Mouse (Mus musculus) hindbrain, embryonic 15.5 days (tissue): ENCODE results near the gene Atp13a3. TPM values are rescaled to one million over a fixed set of nuclear protein-coding genes. Genes with fewer than 3 reads are reported as not detected.
"Not testable (repeated sequence)": the region's sequence is repeated elsewhere in the genome, so short reads cannot be mapped to it uniquely, and the experiment has no call there.

Source experiments
- ATAC-seq: fragments of 200-750 bp; cut with Nextera tagmentation; 2 replicates; pipeline ENCODE4 v1.8.0; 2017; ENCODE audit warnings: low read depth, moderate number of reproducible peaks, moderate TSS enrichment; ENCODE audit not compliant: low FRiP score
- H3K27ac ChIP-seq: fragments of 300-500 bp; sonication (generic); replicated peaks from 2 replicates; pipeline ENCODE4 v1.5.1; 2015; ENCODE audit warnings: mild to moderate bottlenecking, inconsistent platforms
- H3K27me3 ChIP-seq: fragments of 300-500 bp; sonication (generic); 2 replicates; pipeline ENCODE4 v1.6.1; 2015; ENCODE audit warnings: control low read depth, inconsistent platforms
- H3K36me3 ChIP-seq: fragments of 300-500 bp; sonication (generic); 2 replicates; pipeline ENCODE4 v1.6.1; 2015; ENCODE audit warnings: control low read depth, inconsistent platforms
- H3K4me1 ChIP-seq: fragments of 300-500 bp; sonication (generic); replicated peaks from 2 replicates; pipeline ENCODE4 v1.6.1; 2015; ENCODE audit warnings: control low read depth, inconsistent platforms
- H3K4me2 ChIP-seq: fragments of 300-500 bp; sonication (generic); 2 replicates; pipeline ENCODE4 v1.6.1; 2015; ENCODE audit warnings: moderate library complexity, mild to moderate bottlenecking, inconsistent platforms
- H3K4me3 ChIP-seq: fragments of 300-500 bp; sonication (generic); 2 replicates; pipeline ENCODE4 v1.5.1; 2015; ENCODE audit warnings: mild to moderate bottlenecking, inconsistent platforms
- H3K9ac ChIP-seq: fragments of 300-500 bp; sonication (generic); 2 replicates; pipeline ENCODE4 v1.6.1; 2015; ENCODE audit warnings: inconsistent platforms
- H3K9me3 ChIP-seq: fragments of 300-500 bp; sonication (generic); 2 replicates; pipeline ENCODE4 v1.6.1; 2016; ENCODE audit warnings: control low read depth, inconsistent platforms
- WGBS: fragments of 180-500 bp; shearing (Covaris S2); methylation state at CpG from one replicate; pipeline ENCODE4 v1.1.7; 2015; 5-methylcytosine and 5-hydroxymethylcytosine counted together
- polyA plus RNA-seq: library from polyadenylated mRNA; unstranded; fragments of >200 nt; fragmentation: Nextera tagmentation; extraction: Ambion mirVana; gene quantifications from 2 replicates; pipeline ENCODE4 v1.2.1, GENCODE M21; 2015

Atp13a3 gene
- polyA plus RNA-seq, 1 experiment from 2014 or later: 8.8 TPM

- ATAC-seq: no peak
- peaks cover 8% of the 10 kb centered on the region; the same call in 1 of the 2 replicates for H3K36me3 ChIP-seq
- H3K9ac ChIP-seq: no peak overlapping the region
- 94% methylated on average over 1 of the region's 1 CpGs for WGBS
- H3K27ac ChIP-seq: no peak overlapping the region
- peaks cover 25% of the 10 kb centered on the region for H3K4me1 ChIP-seq
- H3K9me3 ChIP-seq: no peaks in the 10 kb centered on the region
- no peak overlapping the region for H3K4me2 ChIP-seq
- H3K27me3 ChIP-seq: no peaks in the 10 kb centered on the region
- H3K4me3 ChIP-seq: no peak overlapping the region
Observed at GRCm38 (mm10) chr16:30385531-30385930, 20.2 kb downstream of the Atp13a3 start.

- WGBS: 86% methylated on average over 3 of the region's 3 CpGs
- no peak overlapping the region for H3K4me2 ChIP-seq
Observed at GRCm38 (mm10) chr16:30376237-30376636, 29.5 kb downstream of the Atp13a3 start.

GRCm38 (mm10) chr16:30374927-30375326 is 30.8 kb downstream of the Atp13a3 start:
- no peak overlapping the region for H3K4me2 ChIP-seq
- H3K4me3 ChIP-seq: no peak overlapping the region
- H3K9ac ChIP-seq: no peak overlapping the region
- H3K4me1 ChIP-seq: no peaks in the 10 kb centered on the region
- no peaks in the 10 kb centered on the region for H3K9me3 ChIP-seq
- WGBS: 97% methylated on average over 3 of the region's 3 CpGs
- no peak for ATAC-seq
- H3K27me3 ChIP-seq: no peaks in the 10 kb centered on the region
- peaks cover under 1% of the 10 kb centered on the region; the same call in 1 of the 2 replicates for H3K36me3 ChIP-seq
- H3K27ac ChIP-seq: no peak overlapping the region

More at GRCm38 (mm10) chr16:30376237-30376636, 29.5 kb downstream of the Atp13a3 start:
- no peak for ATAC-seq
- Histone ChIP-seq H3K9ac (no peak overlapping the region), H3K4me3 (no peak overlapping the region), H3K27me3 (no peaks in the 10 kb centered on the region), H3K27ac (no peak overlapping the region), H3K4me1 (no peaks in the 10 kb centered on the region), H3K9me3 (no peaks in the 10 kb centered on the region), H3K36me3 (peaks cover 3% of the 10 kb centered on the region; the same call in 1 of the 2 replicates)

- H3K27ac ChIP-seq: no peak overlapping the region
- no peak overlapping the region for H3K9ac ChIP-seq
- WGBS: 67% methylated on average over 3 of the region's 3 CpGs
- peak; percentile 38; the same call in 1 of the 2 replicates for ATAC-seq
- H3K9me3 ChIP-seq: no peaks in the 10 kb centered on the region
- H3K4me2 ChIP-seq: no peak overlapping the region
- no peaks in the 10 kb centered on the region for H3K36me3 ChIP-seq
- no peaks in the 10 kb centered on the region for H3K4me1 ChIP-seq
- no peak overlapping the region for H3K4me3 ChIP-seq
- no peaks in the 10 kb centered on the region for H3K27me3 ChIP-seq
Observed at GRCm38 (mm10) chr16:30374266-30374665, 31.5 kb downstream of the Atp13a3 start.

- H3K4me1 ChIP-seq, H3K9me3 ChIP-seq, H3K36me3 ChIP-seq, H3K4me3 ChIP-seq, H3K4me2 ChIP-seq, ATAC-seq, H3K27ac ChIP-seq, H3K9ac ChIP-seq, H3K27me3 ChIP-seq: not testable (repeated sequence)
- 95% methylated on average over 3 of the region's 4 CpGs for WGBS
Observed at GRCm38 (mm10) chr16:30373286-30373685, 32.5 kb downstream of the Atp13a3 start.

GRCm38 (mm10) chr16:30367395-30367794 is 38.4 kb downstream of the Atp13a3 start:
- H3K27me3 ChIP-seq: no peaks in the 10 kb centered on the region

GRCm38 (mm10) chr16:30364604-30365003 is 41.2 kb downstream of the Atp13a3 start:
- Histone ChIP-seq H3K4me3 (no peak overlapping the region), H3K27ac (no peak overlapping the region), H3K36me3 (no peaks in the 10 kb centered on the region), H3K9me3 (no peaks in the 10 kb centered on the region), H3K4me2 (no peak overlapping the region), H3K4me1 (no peaks in the 10 kb centered on the region), H3K27me3 (no peaks in the 10 kb centered on the region), H3K9ac (no peak overlapping the region)
- no peak for ATAC-seq
- WGBS: 93% methylated on average over 6 of the region's 6 CpGs

More at GRCm38 (mm10) chr16:30367395-30367794, 38.4 kb downstream of the Atp13a3 start:
- WGBS: 75% methylated on average over 2 of the region's 2 CpGs
- Histone ChIP-seq H3K9ac (no peak overlapping the region), H3K36me3 (no peaks in the 10 kb centered on the region), H3K4me3 (no peak overlapping the region), H3K4me2 (no peak overlapping the region), H3K9me3 (no peaks in the 10 kb centered on the region), H3K27ac (no peak overlapping the region), H3K4me1 (no peaks in the 10 kb centered on the region)
- no peak for ATAC-seq

- Histone ChIP-seq H3K4me3 (no peak overlapping the region), H3K36me3 (no peaks in the 10 kb centered on the region), H3K4me1 (no peaks in the 10 kb centered on the region), H3K9ac (no peak overlapping the region), H3K27me3 (no peaks in the 10 kb centered on the region), H3K27ac (no peak overlapping the region), H3K4me2 (no peak overlapping the region), H3K9me3 (no peaks in the 10 kb centered on the region)
- 89% methylated on average over 3 of the region's 3 CpGs for WGBS
- ATAC-seq: no peak
Observed at GRCm38 (mm10) chr16:30362528-30362927, 43.2 kb downstream of the Atp13a3 start.

- H3K4me2 ChIP-seq, H3K9me3 ChIP-seq, H3K27ac ChIP-seq, H3K4me1 ChIP-seq, H3K27me3 ChIP-seq, H3K9ac ChIP-seq, ATAC-seq, H3K4me3 ChIP-seq: not testable (repeated sequence)
- 96% methylated on average over 11 of the region's 11 CpGs for WGBS
- peaks cover 12% of the 10 kb centered on the region; the same call in 1 of the 2 replicates for H3K36me3 ChIP-seq
Observed at GRCm38 (mm10) chr16:30353489-30353888, 52.3 kb downstream of the Atp13a3 start.

- no peak overlapping the region for H3K9ac ChIP-seq
- H3K9me3 ChIP-seq: no peaks in the 10 kb centered on the region
- H3K4me2 ChIP-seq: no peak overlapping the region
- ATAC-seq: no peak
- no peak overlapping the region for H3K4me3 ChIP-seq
- H3K27ac ChIP-seq: no peak overlapping the region
- H3K27me3 ChIP-seq: peaks cover 23% of the 10 kb centered on the region
- peaks cover 11% of the 10 kb centered on the region for H3K4me1 ChIP-seq
- H3K36me3 ChIP-seq: peaks cover 3% of the 10 kb centered on the region; the same call in 1 of the 2 replicates
Observed at GRCm38 (mm10) chr16:30314236-30314635, 91.5 kb downstream of the Atp13a3 start.

GRCm38 (mm10) chr16:30310647-30311046 is 95.1 kb downstream of the Atp13a3 start, which contains the start of gene Gp5:
Gp5 (minus strand) TSS chr16:30310779.
- Histone ChIP-seq H3K9ac (no peak within 1 kb of the TSS), H3K4me2 (peak within 1 kb of the TSS; percentile 90), H3K9me3 (no peaks in the 10 kb centered on the region), H3K36me3 (peaks cover 3% of the 10 kb centered on the region; the same call in 1 of the 2 replicates), H3K4me3 (peak within 1 kb of the TSS; percentile 51), H3K27ac (no peak within 1 kb of the TSS), H3K27me3 (peaks cover 38% of the 10 kb centered on the region), H3K4me1 (peaks cover 22% of the 10 kb centered on the region)
- no peak for ATAC-seq

- Histone ChIP-seq H3K9me3 (no peaks in the 10 kb centered on the region), H3K27ac (no peak overlapping the region), H3K4me2 (peak overlapping the region; percentile 90), H3K4me1 (peaks cover 22% of the 10 kb centered on the region), H3K27me3 (peaks cover 38% of the 10 kb centered on the region), H3K9ac (no peak overlapping the region), H3K4me3 (peak overlapping the region; percentile 51; the same call in 1 of the 2 replicates), H3K36me3 (no peaks in the 10 kb centered on the region; the same call in 1 of the 2 replicates)
- ATAC-seq: no peak
- 57% methylated on average over 8 of the region's 8 CpGs for WGBS
Observed at GRCm38 (mm10) chr16:30310171-30310515, 95.6 kb downstream of the Atp13a3 start.
